ENCODE assay signal across 12 mouse cellular contexts in the genomic region with DNA sequence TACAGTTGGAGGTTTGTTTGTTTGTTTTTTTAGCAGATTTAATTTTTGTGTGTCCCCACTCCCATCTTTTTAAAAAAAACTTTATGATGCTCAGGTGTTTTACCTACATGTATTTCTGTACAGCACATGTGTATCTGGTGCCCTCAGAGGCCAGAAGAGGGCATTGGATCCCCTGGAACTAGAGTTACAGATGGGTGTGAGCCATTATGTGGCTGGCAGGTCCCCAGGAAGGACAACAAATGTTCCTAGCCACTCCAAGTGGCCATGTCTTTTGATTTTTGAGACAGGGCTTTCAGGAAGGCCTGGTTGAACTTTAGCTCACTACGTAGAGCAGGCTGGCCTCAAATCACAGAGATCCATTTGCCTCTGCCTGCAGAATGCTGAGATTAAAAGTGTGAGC.
DNase-seq lines count a peak whose midpoint lies in the region; ATAC-seq and TF ChIP-seq lines count a peak whose summit lies in the region.
"Had no signal": no experiment of that assay in that cellular context is flagged by ENCODE, and none has a peak within 500 bp of the region (broad histone marks: within the 10 kb centered on the region; RNA-seq: fewer than 3 reads in every experiment).

No protein-coding gene starts in this region.

- H3K36me3 ChIP-seq in kidney, adult 2 months (ENCODE audit: control insufficient read depth, insufficient read depth, low read length): no peaks in the 10 kb centered on the region
- no peaks in the 10 kb centered on the region for H3K36me3 ChIP-seq in kidney, embryonic 16.5 days (ENCODE audit: insufficient read depth, low read length)
- H3K36me3 ChIP-seq in hindbrain, embryonic 16.5 days (ENCODE audit: control insufficient read depth, insufficient read depth, low read length): no peaks in the 10 kb centered on the region
- H3K36me3 ChIP-seq: hindbrain, embryonic 12.5 days; liver, embryonic 15.5 days; midbrain, embryonic 13.5 days had no signal

- no peaks in the 10 kb centered on the region for H3K4me1 ChIP-seq in kidney, adult 2 months (ENCODE audit: control insufficient read depth, insufficient read depth, low read length)
- no peaks in the 10 kb centered on the region for H3K4me1 ChIP-seq in kidney, embryonic 16.5 days (ENCODE audit: insufficient read depth, low read length)
- H3K4me1 ChIP-seq in hindbrain, embryonic 16.5 days (ENCODE audit: control insufficient read depth, insufficient read depth, low read depth, low read length): no peaks in the 10 kb centered on the region
- H3K4me1 ChIP-seq: hindbrain, embryonic 12.5 days; midbrain, embryonic 13.5 days had no signal

- peak; percentile 43 for TF ChIP-seq CTCF in kidney, adult 2 months (conservative IDR thresholded peaks at IDR 0.05; ENCODE audit: insufficient read depth, insufficient read length, low read depth, low read length)

- no peak overlapping the region for H3K4me2 ChIP-seq in kidney, embryonic 16.5 days (replicated peaks; ENCODE audit: low read depth, low read length)
- no peak overlapping the region for H3K4me2 ChIP-seq in hindbrain, embryonic 16.5 days (ENCODE audit: low read length)
- H3K4me2 ChIP-seq: hindbrain, embryonic 12.5 days; liver, embryonic 15.5 days; midbrain, embryonic 13.5 days had no signal

- WGBS in kidney, adult 2 months: 75% methylated on average over 1 of the region's 1 CpGs
- WGBS in kidney, embryonic 16.5 days: 77% methylated on average over 1 of the region's 1 CpGs
- 92% methylated on average over 1 of the region's 1 CpGs for WGBS in hindbrain, embryonic 16.5 days

- TF ChIP-seq POLR2A in kidney, adult 2 months (IDR thresholded peaks at IDR 0.05; ENCODE audit: low read depth, low read length): no peak

- no peaks in the 10 kb centered on the region for H3K27me3 ChIP-seq in kidney, adult 2 months (replicated peaks; ENCODE audit: control insufficient read depth, insufficient read depth, low read length)
- no peaks in the 10 kb centered on the region for H3K27me3 ChIP-seq in kidney, embryonic 16.5 days (ENCODE audit: insufficient read depth, low read length)
- no peaks in the 10 kb centered on the region for H3K27me3 ChIP-seq in hindbrain, embryonic 16.5 days (replicated peaks; ENCODE audit: control insufficient read depth, insufficient read depth, low read length)
- H3K27me3 ChIP-seq: hindbrain, embryonic 12.5 days; liver, embryonic 15.5 days; midbrain, embryonic 13.5 days; Patski had no signal

- no peak for ATAC-seq in kidney, embryonic 16.5 days (ENCODE audit: low FRiP score, low TSS enrichment)
- ATAC-seq in hindbrain, embryonic 16.5 days: no peak
- ATAC-seq: midbrain, embryonic 13.5 days; Patski had no signal

- H3K27ac ChIP-seq in kidney, adult 2 months (ENCODE audit: insufficient read depth, low read depth, low read length): no peak overlapping the region
- H3K27ac ChIP-seq in kidney, embryonic 16.5 days (ENCODE audit: low read length): no peak overlapping the region
- no peak overlapping the region for H3K27ac ChIP-seq in hindbrain, embryonic 16.5 days (ENCODE audit: low read depth, low read length)
- H3K27ac ChIP-seq: hindbrain, embryonic 12.5 days; liver, embryonic 15.5 days; midbrain, embryonic 13.5 days had no signal

- no peaks in the 10 kb centered on the region for H3K9me3 ChIP-seq in kidney, embryonic 16.5 days (ENCODE audit: low read length)
- H3K9me3 ChIP-seq in hindbrain, embryonic 16.5 days (ENCODE audit: control insufficient read depth, low read length): no peaks in the 10 kb centered on the region
- H3K9me3 ChIP-seq: hindbrain, embryonic 12.5 days; liver, embryonic 15.5 days; midbrain, embryonic 13.5 days had no signal

- H3K9ac ChIP-seq in kidney, embryonic 16.5 days (replicated peaks; ENCODE audit: low read length): no peak overlapping the region
- no peak overlapping the region for H3K9ac ChIP-seq in hindbrain, embryonic 16.5 days (ENCODE audit: low read depth, low read length)
- H3K9ac ChIP-seq: hindbrain, embryonic 12.5 days; liver, embryonic 15.5 days; midbrain, embryonic 13.5 days had no signal

- no peak overlapping the region for H3K4me3 ChIP-seq in kidney, adult 2 months (ENCODE audit: insufficient read depth, low read depth, low read length)
- H3K4me3 ChIP-seq in kidney, embryonic 16.5 days (ENCODE audit: low read length): no peak overlapping the region
- no peak overlapping the region for H3K4me3 ChIP-seq in hindbrain, embryonic 16.5 days (ENCODE audit: low read length)
- H3K4me3 ChIP-seq: hindbrain, embryonic 12.5 days; liver, embryonic 15.5 days; midbrain, embryonic 13.5 days had no signal

- DNase-seq in adrenal gland, postnatal 36 days: peak; percentile 14 to 30
- no peak for DNase-seq in adrenal gland, adult 18-20 months (ENCODE audit: low spot score in 2 of 2)
- DNase-seq in kidney, adult 2 months: peak; percentile 53
- peak; percentile 35 for DNase-seq in thymus, postnatal 25 days
- no peak for DNase-seq in thymus, postnatal 10 days (ENCODE audit: low spot score in 2 of 2)
- DNase-seq in skeletal muscle tissue, adult 2 months (ENCODE audit: low read depth, low spot score): peak; percentile 26

Comparison
In these comparisons a context has a peak if more than half of its experiments do, and no peak if none do; other contexts are left out.
1. DNase-seq: peak in adrenal gland, postnatal 36 days (2 of 2), kidney, adult 2 months (single experiment), thymus, postnatal 25 days (single experiment) and skeletal muscle tissue, adult 2 months (single experiment); none in adrenal gland, adult 18-20 months (0 of 2) and thymus, postnatal 10 days (0 of 2).